Mouse (Mus musculus) stomach, postnatal 0 days (tissue): ENCODE measurements at regions not wholly inside any gene's neighbourhood (a gene's known extent, or its start where the extent isn't known, plus 50 kb on each side); places are given as distances from the start of the nearest gene placed in this dataset.
"Not testable (repeated sequence)": the region's sequence is repeated elsewhere in the genome, so short reads cannot be mapped to it uniquely, and the experiment has no call there.

Source experiments
- ATAC-seq: fragments of 200-750 bp; cut with Nextera tagmentation; 2 replicates; pipeline ENCODE4 v1.8.0; 2017; ENCODE audit not compliant: low FRiP score, low TSS enrichment
- DNase-seq: peaks from one replicate; pipeline ENCODE4 v3.0.0-alpha.2; 2016; ENCODE audit warnings: low spot score
- H3K27ac ChIP-seq: fragments of 300-500 bp; sonication (generic); replicated peaks from 2 replicates; pipeline ENCODE4 v1.5.1; 2014; ENCODE audit warnings: mild to moderate bottlenecking, control low read depth
- H3K27me3 ChIP-seq: fragments of 300-500 bp; sonication (generic); 2 replicates; pipeline ENCODE4 v1.6.1; 2014; ENCODE audit warnings: low read length; ENCODE audit not compliant: control insufficient read depth, insufficient read depth
- H3K36me3 ChIP-seq: fragments of 300-500 bp; sonication (generic); 2 replicates; pipeline ENCODE4 v1.6.1; 2014; ENCODE audit warnings: low read length, mixed read lengths; ENCODE audit not compliant: control insufficient read depth, insufficient read depth
- H3K4me1 ChIP-seq: fragments of 300-500 bp; sonication (generic); replicated peaks from 2 replicates; pipeline ENCODE4 v1.6.1; 2014; ENCODE audit warnings: antibody characterized with exemption; ENCODE audit not compliant: control insufficient read depth, insufficient read depth
- H3K4me2 ChIP-seq: fragments of 300-500 bp; sonication (generic); replicated peaks from 2 replicates; pipeline ENCODE4 v1.6.1; 2014; ENCODE audit warnings: low read depth, mild to moderate bottlenecking, control low read depth, moderate library complexity
- H3K4me3 ChIP-seq: fragments of 300-500 bp; sonication (generic); 2 replicates; pipeline ENCODE4 v1.5.1; 2014; ENCODE audit warnings: low read depth, low read length, control low read depth
- H3K9ac ChIP-seq: fragments of 300-500 bp; sonication (generic); 2 replicates; pipeline ENCODE4 v1.6.1; 2014; ENCODE audit warnings: mild to moderate bottlenecking, low read length, control low read depth, mixed read lengths
- H3K9me3 ChIP-seq: fragments of 300-500 bp; sonication (generic); 2 replicates; pipeline ENCODE4 v1.6.1; 2016; ENCODE audit warnings: low read length; ENCODE audit not compliant: control insufficient read depth
- CTCF ChIP-seq: IDR thresholded peaks from 2 replicates; pipeline ENCODE4 v1.5.1; 2016; ENCODE audit warnings: antibody characterized with exemption, low read depth, mild to moderate bottlenecking, moderate library complexity
- EP300 ChIP-seq: optimal IDR thresholded peaks from 2 replicates; pipeline ENCODE3; 2016; ENCODE audit warnings: antibody characterized with exemption
- WGBS: fragments of 180-500 bp; shearing (Covaris S2); extraction: QIAGEN DNeasy Blood & Tissue Kit; methylation state at CpG from one replicate; pipeline ENCODE4 v1.1.7; 2014; 5-methylcytosine and 5-hydroxymethylcytosine counted together

- Histone ChIP-seq H3K4me3 (no peak overlapping the region), H3K4me2 (no peak overlapping the region), H3K9me3 (no peaks in the 10 kb centered on the region), H3K36me3 (no peaks in the 10 kb centered on the region), H3K9ac (no peak overlapping the region), H3K27ac (no peak overlapping the region), H3K27me3 (no peaks in the 10 kb centered on the region), H3K4me1 (no peaks in the 10 kb centered on the region)
- no peak for DNase-seq
- TF ChIP-seq CTCF (no peak), EP300 (no peak)
- no peak for ATAC-seq
Measured at GRCm38 (mm10) chr1:80969927-80970326, 106.8 kb upstream of the Nyap2 start.

- Histone ChIP-seq H3K4me1 (no peaks in the 10 kb centered on the region), H3K9ac (no peak overlapping the region), H3K4me3 (no peak overlapping the region), H3K9me3 (no peaks in the 10 kb centered on the region), H3K27ac (no peak overlapping the region), H3K4me2 (no peak overlapping the region), H3K36me3 (no peaks in the 10 kb centered on the region), H3K27me3 (no peaks in the 10 kb centered on the region)
- ATAC-seq (no peak), DNase-seq (no peak)
- WGBS = 71% methylated on average over 1 of the region's 1 CpGs
- no peak for TF ChIP-seq CTCF
- TF ChIP-seq EP300 = no peak
Measured at GRCm38 (mm10) chr1:80969194-80969593, 107.6 kb upstream of the Nyap2 start.

- 64% methylated on average over 2 of the region's 2 CpGs for WGBS
- H3K4me2 ChIP-seq = no peak overlapping the region
- H3K27me3 ChIP-seq = no peaks in the 10 kb centered on the region
- no peak overlapping the region for H3K9ac ChIP-seq
- H3K4me3 ChIP-seq = no peak overlapping the region
- H3K9me3 ChIP-seq = no peaks in the 10 kb centered on the region
- ATAC-seq = no peak
- no peaks in the 10 kb centered on the region for H3K4me1 ChIP-seq
- TF ChIP-seq EP300 (no peak), CTCF (no peak)
- no peaks in the 10 kb centered on the region for H3K36me3 ChIP-seq
- no peak for DNase-seq
- H3K27ac ChIP-seq = no peak overlapping the region
Measured at GRCm38 (mm10) chr1:80965792-80966191, 111.0 kb upstream of the Nyap2 start.

GRCm38 (mm10) chr1:80964376-80964775, 112.4 kb upstream of the Nyap2 start:
- ATAC-seq = no peak

GRCm38 (mm10) chr1:80963838-80964237, 112.9 kb upstream of the Nyap2 start:
- TF ChIP-seq EP300 = no peak
- TF ChIP-seq CTCF = no peak
- H3K9me3 ChIP-seq = no peaks in the 10 kb centered on the region
- no peaks in the 10 kb centered on the region for H3K36me3 ChIP-seq
- H3K4me1 ChIP-seq = no peaks in the 10 kb centered on the region
- no peak for DNase-seq
- H3K4me2 ChIP-seq = no peak overlapping the region
- no peak overlapping the region for H3K27ac ChIP-seq
- no peaks in the 10 kb centered on the region for H3K27me3 ChIP-seq
- no peak overlapping the region for H3K4me3 ChIP-seq
- WGBS = 71% methylated on average over 1 of the region's 1 CpGs
- ATAC-seq = no peak
- no peak overlapping the region for H3K9ac ChIP-seq

More at GRCm38 (mm10) chr1:80964376-80964775, 112.4 kb upstream of the Nyap2 start:
- WGBS = 87% methylated on average over 5 of the region's 5 CpGs
- TF ChIP-seq CTCF = no peak
- TF ChIP-seq EP300 = no peak
- H3K4me3 ChIP-seq = no peak overlapping the region
- no peak overlapping the region for H3K9ac ChIP-seq
- no peak overlapping the region for H3K4me2 ChIP-seq
- no peaks in the 10 kb centered on the region for H3K4me1 ChIP-seq
- no peak for DNase-seq
- H3K36me3 ChIP-seq = no peaks in the 10 kb centered on the region
- H3K27me3 ChIP-seq = no peaks in the 10 kb centered on the region
- no peak overlapping the region for H3K27ac ChIP-seq
- no peaks in the 10 kb centered on the region for H3K9me3 ChIP-seq

- no peaks in the 10 kb centered on the region for H3K27me3 ChIP-seq
- TF ChIP-seq EP300 (no peak), CTCF (no peak)
- no peaks in the 10 kb centered on the region for H3K36me3 ChIP-seq
- H3K4me1 ChIP-seq = no peaks in the 10 kb centered on the region
- WGBS = 81% methylated on average over 4 of the region's 4 CpGs
- ATAC-seq (no peak), DNase-seq (no peak)
- no peaks in the 10 kb centered on the region for H3K9me3 ChIP-seq
- H3K4me3 ChIP-seq = no peak overlapping the region
- no peak overlapping the region for H3K4me2 ChIP-seq
- no peak overlapping the region for H3K9ac ChIP-seq
- H3K27ac ChIP-seq = no peak overlapping the region
Measured at GRCm38 (mm10) chr1:80950406-80950805, 126.3 kb upstream of the Nyap2 start.

- H3K27me3 ChIP-seq, H3K4me1 ChIP-seq, DNase-seq, H3K36me3 ChIP-seq, H3K4me3 ChIP-seq, H3K9me3 ChIP-seq, ATAC-seq, H3K9ac ChIP-seq, H3K27ac ChIP-seq, H3K4me2 ChIP-seq: not testable (repeated sequence)
Measured at GRCm38 (mm10) chr1:80946049-80946448, 130.7 kb upstream of the Nyap2 start.
